Mouse (Mus musculus): ENCODE measurements at regions not wholly inside any gene's neighbourhood (a gene's known extent, or its start where the extent isn't known, plus 50 kb on each side); places are given as distances from the start of the nearest gene placed in this dataset.

- no peak for DNase-seq (ENCODE audit: low spot score in 2 of 2)
Measured at GRCm38 (mm10) chr1:137865030-137865429, 310.5 kb downstream of the Ptprc start.

GRCm38 (mm10) chr1:137863506-137863905 lies 312.0 kb downstream of the Ptprc start:
- DNase-seq (ENCODE audit: low spot score in 2 of 2) = no peak

GRCm38 (mm10) chr1:137852262-137852661 lies 323.2 kb downstream of the Ptprc start:
- DNase-seq (ENCODE audit: low spot score in 2 of 2) = no peak

- no peak for DNase-seq (ENCODE audit: low spot score in 2 of 2)
Measured at GRCm38 (mm10) chr1:137847311-137847923, 328.1 kb downstream of the Ptprc start.

DNA sequence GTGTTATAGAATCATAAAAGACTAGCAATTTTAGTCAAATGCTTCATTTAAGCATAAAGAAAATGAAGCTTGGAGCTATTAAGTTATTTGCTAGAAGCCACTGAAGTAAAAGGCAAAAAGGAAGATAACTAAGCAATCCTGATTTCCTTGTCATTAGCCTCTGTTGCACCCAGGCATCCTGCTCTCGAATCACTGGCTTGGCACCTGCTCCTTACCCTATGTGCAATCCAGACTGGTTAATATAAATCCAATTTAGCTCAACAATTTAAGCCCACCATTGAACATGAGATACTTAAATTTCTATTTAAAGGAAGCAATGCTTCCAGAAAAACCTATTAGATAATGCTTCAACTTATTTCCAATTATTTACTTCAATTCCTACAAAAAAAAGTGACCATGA lies 328.7 kb downstream of the Ptprc start:
- no peak for DNase-seq (ENCODE audit: low spot score in 2 of 2)

DNA sequence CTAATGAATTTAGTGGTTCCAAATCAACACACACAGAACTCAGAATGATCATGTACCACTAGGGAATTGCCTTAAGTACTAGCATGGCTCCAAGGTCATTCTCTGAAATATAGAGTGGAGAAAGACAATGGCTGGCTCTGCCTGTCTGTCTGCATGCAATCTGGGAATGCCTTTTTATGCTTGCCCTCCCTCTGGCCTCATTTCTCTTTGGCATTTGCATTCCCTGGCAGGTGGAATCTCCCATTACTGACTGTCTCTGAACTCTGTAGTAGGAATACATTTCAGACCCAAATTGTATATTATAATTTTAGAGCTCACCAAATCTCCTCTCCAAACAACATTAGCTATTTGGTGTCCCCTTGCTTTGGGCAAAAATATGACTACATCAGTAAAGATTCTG lies 335.0 kb downstream of the Ptprc start:
- DNase-seq (ENCODE audit: low spot score in 2 of 2) = no peak

- DNase-seq (ENCODE audit: low spot score in 2 of 2) = no peak
Measured at GRCm38 (mm10) chr1:137839703-137840102, 335.8 kb downstream of the Ptprc start.

GRCm38 (mm10) chr1:137839263-137839662 lies 336.2 kb downstream of the Ptprc start:
- DNase-seq (ENCODE audit: low spot score in 2 of 2) = no peak

DNA sequence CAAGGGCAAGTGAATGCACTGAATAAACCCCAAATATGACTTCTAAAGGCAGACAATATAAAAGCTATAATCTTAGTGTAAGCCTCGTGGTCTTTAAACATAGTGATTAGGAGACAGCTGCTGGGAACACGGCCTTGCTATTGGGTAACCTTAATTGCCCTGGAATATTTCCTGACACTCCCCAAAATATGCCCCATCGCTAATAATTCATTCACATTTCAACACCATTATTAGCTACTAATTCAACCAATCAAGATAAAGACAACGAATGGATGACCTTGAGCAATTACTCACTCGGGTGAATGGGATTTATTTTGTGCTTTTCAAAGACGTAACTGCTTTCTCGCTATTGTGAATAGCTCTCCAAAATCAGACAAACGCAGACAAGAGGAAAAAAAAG lies 337.2 kb downstream of the Ptprc start:
- no peak for DNase-seq (ENCODE audit: low spot score in 2 of 2)

GRCm38 (mm10) chr1:137833535-137833934 lies 342.0 kb downstream of the Ptprc start:
- DNase-seq (ENCODE audit: low spot score in 2 of 2) = no peak

GRCm38 (mm10) chr1:137831284-137831683 lies 344.2 kb downstream of the Ptprc start:
- no peak for DNase-seq (ENCODE audit: low spot score in 2 of 2)

GRCm38 (mm10) chr1:137827379-137827778 lies 348.1 kb downstream of the Ptprc start:
- DNase-seq (ENCODE audit: low spot score in 2 of 2) = no peak

DNA sequence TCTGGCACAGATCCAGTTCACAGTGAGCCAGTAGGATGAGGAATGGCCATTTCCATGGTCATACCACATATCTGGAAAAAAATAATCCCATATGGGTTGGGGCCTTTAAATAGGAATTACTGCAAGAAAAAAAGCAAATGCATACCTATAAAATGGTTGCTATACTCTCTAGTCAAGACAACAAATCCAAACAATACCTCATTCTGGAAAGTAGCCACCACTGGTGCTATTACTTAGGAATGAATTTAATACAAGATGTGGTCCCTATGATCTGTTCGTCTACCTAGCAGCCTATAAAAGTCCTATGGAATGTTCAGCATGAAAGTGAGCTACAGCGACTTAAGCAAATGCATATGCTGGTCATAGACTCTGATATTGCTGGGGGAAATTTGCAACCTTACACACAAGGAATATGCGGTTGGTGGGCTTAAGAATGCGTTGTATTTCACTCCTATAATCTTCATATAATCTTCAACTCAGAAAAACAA lies 360.1 kb downstream of the Ptprc start:
- DNase-seq (ENCODE audit: low spot score in 2 of 2) = no peak

DNA sequence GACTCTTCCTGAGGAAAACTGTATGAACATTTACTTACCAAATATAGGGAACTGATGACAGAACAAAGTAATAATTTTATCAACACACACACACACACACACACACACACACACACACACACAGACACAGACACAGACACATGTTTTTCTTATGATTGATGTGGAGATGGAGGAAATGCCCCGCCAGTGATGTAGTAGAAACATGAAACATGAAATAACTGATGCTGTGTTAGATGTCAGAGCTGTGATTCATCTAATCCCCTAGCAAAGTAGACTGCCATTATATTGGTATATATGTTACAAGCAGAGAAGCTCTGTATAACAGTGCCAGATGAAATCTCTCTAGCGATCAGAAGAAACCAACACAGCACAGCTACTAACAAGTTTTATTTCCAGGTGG lies 361.0 kb downstream of the Ptprc start:
- no peak for DNase-seq (ENCODE audit: low spot score in 2 of 2)

DNA sequence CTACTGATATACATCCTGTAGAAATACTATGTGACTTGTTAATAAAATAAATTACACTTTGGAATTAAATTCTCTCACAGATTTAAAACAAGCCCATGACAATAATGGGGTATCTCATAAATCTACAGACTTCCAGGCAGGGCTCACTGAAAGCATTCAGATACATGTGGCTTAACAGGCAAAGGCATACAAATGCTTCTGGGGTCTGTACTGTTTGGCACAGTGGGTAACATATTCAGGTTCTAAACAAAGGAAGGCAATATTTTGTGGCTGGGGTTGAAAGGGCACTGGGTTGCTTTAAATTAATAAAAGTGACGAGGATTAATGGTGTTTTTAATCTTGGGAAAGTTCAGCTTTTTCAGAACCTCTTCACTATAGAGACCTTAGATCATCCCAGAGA lies 361.8 kb downstream of the Ptprc start:
- no peak for DNase-seq (ENCODE audit: low spot score in 2 of 2)

- no peak for DNase-seq (ENCODE audit: low spot score in 2 of 2)
Measured at GRCm38 (mm10) chr1:137811981-137812380, 363.5 kb downstream of the Ptprc start.

DNA sequence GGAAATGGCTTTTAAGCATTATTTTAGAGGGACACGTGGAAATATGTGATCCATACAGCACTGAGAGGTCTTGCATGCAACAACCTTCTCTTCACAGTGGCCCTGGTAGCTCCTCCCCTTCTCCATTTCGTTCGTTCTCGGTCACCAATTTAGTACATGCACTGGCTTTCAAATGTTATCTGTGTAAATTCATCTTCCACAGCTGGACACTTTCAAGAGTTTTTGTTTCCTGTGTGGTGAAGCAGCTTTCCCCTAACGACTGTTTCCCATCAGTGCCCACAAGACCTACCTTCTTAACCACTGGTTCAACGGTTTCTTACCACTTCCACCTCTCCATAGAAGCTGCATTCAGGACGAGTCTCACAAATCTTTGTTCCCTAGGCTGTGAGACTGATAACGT lies 368.8 kb downstream of the Ptprc start:
- no peak for DNase-seq (ENCODE audit: low spot score in 2 of 2)

DNA sequence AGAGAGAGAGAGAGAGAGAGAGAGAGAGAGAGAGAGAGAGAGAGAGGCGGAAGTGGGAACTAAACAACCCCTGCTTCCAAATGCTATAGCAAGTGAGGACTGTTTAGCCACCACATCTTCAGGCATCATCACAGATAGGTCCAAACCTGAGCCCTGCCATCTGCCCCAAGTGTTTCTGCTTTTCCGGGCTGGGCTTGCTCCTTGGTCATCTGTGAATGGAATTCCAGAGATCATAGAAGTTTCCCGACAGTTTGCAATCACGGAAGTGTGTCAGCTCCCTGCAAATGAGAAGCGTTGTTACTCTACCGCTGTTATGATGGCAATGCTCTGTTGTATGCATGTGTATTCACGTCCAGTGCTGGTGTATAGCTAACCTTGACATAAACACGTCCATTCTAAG lies 369.3 kb downstream of the Ptprc start:
- no peak for DNase-seq (ENCODE audit: low spot score in 2 of 2)

DNA sequence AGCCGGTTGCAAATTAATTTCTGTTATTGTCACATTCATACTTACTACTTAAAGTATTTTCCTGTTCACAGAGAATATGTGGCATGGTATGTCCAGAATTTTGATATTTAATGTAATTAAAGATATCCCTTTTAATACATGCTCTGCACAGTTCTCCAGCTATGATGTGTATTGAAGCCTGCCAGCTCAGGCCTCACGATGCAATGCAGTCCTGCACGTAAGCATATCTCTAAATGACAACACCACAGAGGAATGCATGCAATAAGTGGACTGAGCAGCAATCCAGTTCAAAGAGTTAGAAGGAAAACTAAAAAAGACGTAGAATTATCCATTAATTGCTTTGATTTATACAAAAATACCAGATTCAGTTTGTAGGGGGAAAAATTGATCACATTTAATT lies 373.4 kb downstream of the Ptprc start:
- no peak for DNase-seq (ENCODE audit: low spot score in 2 of 2)

DNA sequence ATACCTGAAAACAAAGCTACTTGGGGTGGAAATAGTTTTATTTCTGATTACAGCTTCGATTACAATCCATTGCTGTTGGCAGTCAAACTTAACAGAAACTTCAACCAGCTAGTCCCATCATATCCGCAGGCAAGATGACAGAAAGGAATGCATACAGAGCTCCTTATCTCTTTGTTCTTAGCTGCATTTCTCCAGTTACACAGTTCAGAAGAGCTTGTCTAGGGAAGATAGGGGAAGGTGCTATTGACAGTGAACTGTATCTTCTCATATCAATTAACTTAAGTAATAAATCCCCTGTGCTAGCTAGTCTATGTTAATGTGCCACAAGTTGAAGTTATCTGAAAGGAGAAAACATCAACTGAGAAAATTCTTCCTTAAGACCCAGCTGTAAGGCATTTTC lies 374.8 kb downstream of the Ptprc start:
- no peak for DNase-seq (ENCODE audit: low spot score in 2 of 2)

DNA sequence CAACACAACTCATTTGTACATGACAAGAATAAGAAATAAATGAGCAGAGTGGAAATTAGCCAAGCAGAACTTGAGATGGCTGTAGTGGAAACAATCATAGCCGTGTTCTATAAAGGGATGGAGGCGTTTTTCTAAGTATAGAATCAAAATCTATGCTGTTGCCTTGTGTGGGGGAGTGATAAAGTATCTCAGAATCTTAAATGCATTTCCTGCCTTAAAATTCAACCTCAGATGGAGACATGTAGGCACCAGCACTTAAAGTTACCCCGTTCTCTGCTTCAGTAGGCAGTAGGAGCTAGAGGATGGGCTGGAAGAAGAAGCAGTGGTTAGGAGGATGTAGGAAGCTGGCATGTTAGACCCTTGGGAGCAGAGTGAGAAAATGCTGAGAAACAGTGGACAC lies 386.7 kb downstream of the Ptprc start:
- no peak for DNase-seq (ENCODE audit: low spot score in 2 of 2)

GRCm38 (mm10) chr1:137786653-137787052 lies 388.9 kb downstream of the Ptprc start:
- DNase-seq (ENCODE audit: low spot score in 2 of 2) = no peak

DNA sequence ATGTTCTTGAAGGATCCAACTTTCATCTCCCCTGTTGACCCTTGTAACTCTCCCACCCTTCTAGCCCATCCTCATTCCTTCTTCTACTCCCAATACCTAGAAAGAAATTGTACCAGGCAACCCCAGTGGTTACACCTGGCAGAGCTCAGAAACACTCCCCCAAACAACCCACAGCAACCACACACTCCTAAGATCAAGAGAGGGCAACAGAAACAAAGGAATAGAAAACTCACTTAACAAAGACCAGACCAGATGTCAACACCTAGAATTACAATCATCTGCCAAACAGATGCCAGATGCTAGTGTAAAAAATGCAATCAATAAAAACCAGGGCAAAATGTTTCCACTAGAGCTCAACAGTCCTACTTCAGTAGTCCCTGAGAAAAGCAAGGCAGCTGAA lies 400.9 kb downstream of the Ptprc start:
- no peak for DNase-seq (ENCODE audit: low spot score in 2 of 2)

GRCm38 (mm10) chr1:137760797-137761196 lies 414.7 kb downstream of the Ptprc start:
- no peak for DNase-seq (ENCODE audit: low spot score in 2 of 2)
